Mouse (Mus musculus): Measurements from ENCODE around the gene Rnf152. TPM values are rescaled to one million over a fixed set of nuclear protein-coding genes. Genes with fewer than 3 reads are reported as not detected.

Rnf152 gene
- total RNA-seq, 2 experiments from 2014 or later: 7.6 to 9.4 TPM

- TF ChIP-seq CTCF (IDR thresholded peaks at IDR 0.05): no peak
- intact Hi-C loops (cut with DNase I): no loop called here
- H3K27ac ChIP-seq: no peak overlapping the region
- H3K4me3 ChIP-seq: no peak overlapping the region
- no peak for DNase-seq (ENCODE audit: extremely low spot score in 1 of 2, low spot score in 2 of 2)
These were observed 99.3 kb downstream of the Rnf152 start for GRCm38 (mm10) chr1:105257199-105257598.

GRCm38 (mm10) chr1:105249190-105249589 lies 107.3 kb downstream of the Rnf152 start:
- intact Hi-C loops (cut with DNase I): no loop called here
- Histone ChIP-seq H3K27ac (no peak overlapping the region), H3K4me3 (no peak overlapping the region)
- DNase-seq (ENCODE audit: extremely low spot score in 1 of 2, low spot score in 2 of 2): no peak
- TF ChIP-seq CTCF (IDR thresholded peaks at IDR 0.05): no peak

- TF ChIP-seq CTCF (IDR thresholded peaks at IDR 0.05): no peak
- no peak overlapping the region for H3K4me3 ChIP-seq
- DNase-seq (ENCODE audit: extremely low spot score in 1 of 2, low spot score in 2 of 2): no peak
- H3K27ac ChIP-seq: no peak overlapping the region
- intact Hi-C loops (cut with DNase I): no loop called here
These were observed 109.9 kb downstream of the Rnf152 start for GRCm38 (mm10) chr1:105246651-105247050.

- H3K4me3 ChIP-seq: no peak overlapping the region
- H3K27ac ChIP-seq: no peak overlapping the region
- intact Hi-C loops (cut with DNase I): no loop called here
- DNase-seq (ENCODE audit: extremely low spot score in 1 of 2, low spot score in 2 of 2): no peak
- TF ChIP-seq CTCF (IDR thresholded peaks at IDR 0.05): no peak
These were observed 110.4 kb downstream of the Rnf152 start for GRCm38 (mm10) chr1:105246075-105246574.

- DNase-seq (ENCODE audit: extremely low spot score in 1 of 2, low spot score in 2 of 2): no peak
- no peak overlapping the region for H3K4me3 ChIP-seq
- intact Hi-C loops (cut with DNase I): no loop called here
- TF ChIP-seq CTCF (IDR thresholded peaks at IDR 0.05): no peak
- no peak overlapping the region for H3K27ac ChIP-seq
These were observed 113.0 kb downstream of the Rnf152 start for GRCm38 (mm10) chr1:105243359-105244142.

- DNase-seq (ENCODE audit: extremely low spot score in 1 of 2, low spot score in 2 of 2): no peak
- intact Hi-C loops (cut with DNase I): no loop called here
- no peak overlapping the region for H3K4me3 ChIP-seq
- no peak overlapping the region for H3K27ac ChIP-seq
- no peak for TF ChIP-seq CTCF (IDR thresholded peaks at IDR 0.05)
These were observed 116.3 kb downstream of the Rnf152 start for GRCm38 (mm10) chr1:105240185-105240584.

Data from left cerebral cortex, adult 2 months (tissue).